Mouse (Mus musculus): ENCODE measurements around the gene Ltb4r2.
A peak's percentile ranks its signal among the peaks of the same experiment; 100 is the strongest.

Ltb4r2 gene

DNA sequence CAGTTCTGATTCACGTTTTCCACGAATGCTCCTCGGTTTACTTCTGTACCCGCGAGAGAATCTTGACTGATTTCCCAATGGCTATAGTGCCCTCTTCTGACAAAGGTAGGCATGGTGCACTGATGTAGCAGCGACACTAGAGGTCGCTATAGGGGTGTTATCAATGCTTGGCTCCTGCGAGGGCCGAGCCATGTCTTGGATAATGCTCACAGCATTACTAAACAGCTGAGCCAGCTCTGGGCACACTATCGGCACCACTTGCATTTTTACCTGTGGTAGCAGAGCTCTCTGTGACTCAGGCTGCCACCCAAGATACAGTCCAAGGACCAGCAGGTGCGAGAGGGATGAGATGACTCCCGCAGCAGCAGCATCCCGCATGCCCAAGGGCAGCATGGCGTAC is 20.1 kb downstream of the Ltb4r2 start:
- peak; percentile 85 for DNase-seq (ENCODE audit: low read depth, low spot score)

DNA sequence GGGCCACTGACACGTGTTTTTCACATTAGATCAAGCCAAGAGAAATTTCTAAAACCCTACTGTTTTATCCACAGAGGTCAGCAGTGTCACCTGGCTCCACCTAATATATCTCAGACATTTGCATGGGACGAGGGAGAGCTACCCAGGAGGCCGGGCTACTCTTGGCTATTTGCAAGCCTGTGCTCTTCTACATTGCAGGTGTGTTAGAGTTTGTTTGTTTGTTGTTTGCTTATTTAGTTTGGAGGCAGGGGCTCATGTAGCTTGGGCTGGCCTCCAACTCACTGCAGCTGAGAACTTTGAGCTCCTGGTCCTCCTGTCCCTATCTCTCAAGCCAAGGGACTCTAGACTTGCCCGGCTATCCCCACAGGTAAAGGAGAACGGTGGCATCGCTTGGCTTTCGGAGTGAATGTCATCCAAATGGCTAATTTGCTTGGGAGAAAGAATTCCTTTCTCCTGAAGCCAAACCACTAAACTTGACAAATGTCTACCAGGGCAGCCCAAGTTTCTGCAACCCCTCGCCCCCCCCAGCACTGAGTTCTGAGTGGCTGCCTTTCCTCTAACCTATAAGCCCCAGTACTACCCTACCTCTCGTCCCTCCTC is 21.2 kb downstream of the Ltb4r2 start:
- no peak for DNase-seq (ENCODE audit: low read depth, low spot score)

DNA sequence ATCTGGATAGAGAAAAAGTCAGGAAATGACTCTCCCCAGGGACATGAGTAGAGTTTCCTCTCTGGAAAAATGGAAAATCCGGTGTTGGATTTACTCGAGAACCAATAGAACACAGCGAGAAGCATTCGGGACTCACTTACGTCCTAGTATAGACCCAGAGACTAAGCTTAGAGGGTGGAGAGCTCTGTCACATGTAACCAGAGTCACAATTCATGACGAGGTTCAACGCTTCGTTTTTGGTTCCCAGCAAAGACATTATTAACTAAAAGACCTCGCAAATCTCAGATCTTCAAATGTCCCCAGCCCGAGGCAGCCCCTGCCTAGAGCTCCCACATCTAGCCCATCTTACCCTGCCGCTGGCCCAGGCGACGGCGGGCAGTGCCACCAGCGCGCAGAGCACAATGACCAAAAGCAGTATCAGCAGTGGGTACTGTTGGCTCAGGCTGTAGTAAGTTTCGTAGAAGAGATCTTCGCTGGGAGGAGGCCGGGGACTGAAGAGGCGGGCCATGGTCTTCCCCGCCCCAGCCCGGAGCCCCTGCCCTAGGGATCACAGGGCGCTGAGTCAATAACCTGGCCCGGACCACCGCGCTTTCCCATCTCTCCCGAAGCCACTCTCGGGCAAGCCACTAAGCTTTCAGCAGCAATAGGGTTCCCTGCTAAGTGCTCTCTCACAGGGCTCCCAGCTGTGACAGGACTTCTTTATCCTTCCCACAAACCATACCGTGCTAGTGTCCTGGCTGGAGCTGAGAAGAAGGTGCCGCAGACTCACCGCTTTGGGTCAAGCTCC is 22.1 kb downstream of the Ltb4r2 start:
- DNase-seq (ENCODE audit: low read depth, low spot score) = no peak

DNA sequence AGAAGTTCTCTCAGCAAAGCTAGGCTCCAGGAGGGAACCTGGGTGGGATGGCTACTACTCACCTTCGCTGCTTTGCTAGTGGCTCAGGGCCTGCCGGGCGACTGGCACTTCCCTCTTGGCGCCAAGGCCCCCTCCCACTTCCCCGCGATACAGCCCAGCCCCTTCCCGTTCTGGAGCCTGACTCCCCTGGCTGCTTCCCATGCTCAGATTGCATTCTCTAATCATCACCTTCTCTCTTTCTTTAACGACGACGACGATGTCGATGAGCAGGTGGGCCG is 22.7 kb downstream of the Ltb4r2 start, which contains the start of gene Adcy4:
TSS of gene Adcy4 (minus strand) at position 138 of the 278 bp plus-strand sequence.
- DNase-seq (ENCODE audit: low read depth, low spot score) = no peak

DNA sequence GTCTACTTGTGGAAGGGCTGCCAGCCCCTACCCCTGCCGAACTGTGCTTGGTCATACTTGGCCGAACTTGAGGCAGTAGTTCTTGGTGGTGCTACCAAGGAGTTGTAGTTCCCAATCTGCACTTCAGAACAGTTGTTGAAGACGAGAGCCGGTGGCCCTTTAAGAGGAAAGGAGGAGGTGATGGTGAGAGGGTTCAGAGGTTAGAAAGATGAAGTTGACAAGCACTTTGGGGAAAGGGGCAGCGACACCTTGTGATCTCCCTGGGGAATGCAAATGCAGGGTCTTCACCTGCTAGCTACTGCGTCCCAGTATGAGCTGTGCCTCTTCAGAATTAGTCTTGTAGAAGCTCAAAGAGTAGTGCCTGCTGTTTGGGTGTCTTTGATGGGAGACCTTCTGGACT is 24.0 kb downstream of the Ltb4r2 start:
- DNase-seq (ENCODE audit: low read depth, low spot score) = no peak

DNA sequence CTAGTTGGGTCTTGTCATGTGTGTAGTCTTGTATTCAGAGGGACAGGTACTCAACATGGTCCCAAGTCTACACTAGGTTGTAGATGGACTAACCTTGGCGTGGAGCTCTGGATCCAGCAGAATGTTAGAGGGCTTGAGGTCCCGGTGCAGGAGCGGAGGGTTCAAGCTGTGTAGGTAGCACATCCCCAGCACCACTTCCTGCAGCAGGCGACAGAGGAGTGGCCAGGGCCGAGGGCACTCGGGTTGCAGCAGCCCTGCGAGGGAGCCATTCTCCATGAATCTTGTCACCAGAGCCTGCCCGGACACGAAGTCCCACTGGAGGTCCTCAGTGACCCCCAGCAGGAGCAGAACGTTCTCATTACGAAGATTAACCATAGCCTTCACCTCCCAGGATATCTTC is 26.5 kb downstream of the Ltb4r2 start:
- DNase-seq (ENCODE audit: low read depth, low spot score) = peak; percentile 18

DNA sequence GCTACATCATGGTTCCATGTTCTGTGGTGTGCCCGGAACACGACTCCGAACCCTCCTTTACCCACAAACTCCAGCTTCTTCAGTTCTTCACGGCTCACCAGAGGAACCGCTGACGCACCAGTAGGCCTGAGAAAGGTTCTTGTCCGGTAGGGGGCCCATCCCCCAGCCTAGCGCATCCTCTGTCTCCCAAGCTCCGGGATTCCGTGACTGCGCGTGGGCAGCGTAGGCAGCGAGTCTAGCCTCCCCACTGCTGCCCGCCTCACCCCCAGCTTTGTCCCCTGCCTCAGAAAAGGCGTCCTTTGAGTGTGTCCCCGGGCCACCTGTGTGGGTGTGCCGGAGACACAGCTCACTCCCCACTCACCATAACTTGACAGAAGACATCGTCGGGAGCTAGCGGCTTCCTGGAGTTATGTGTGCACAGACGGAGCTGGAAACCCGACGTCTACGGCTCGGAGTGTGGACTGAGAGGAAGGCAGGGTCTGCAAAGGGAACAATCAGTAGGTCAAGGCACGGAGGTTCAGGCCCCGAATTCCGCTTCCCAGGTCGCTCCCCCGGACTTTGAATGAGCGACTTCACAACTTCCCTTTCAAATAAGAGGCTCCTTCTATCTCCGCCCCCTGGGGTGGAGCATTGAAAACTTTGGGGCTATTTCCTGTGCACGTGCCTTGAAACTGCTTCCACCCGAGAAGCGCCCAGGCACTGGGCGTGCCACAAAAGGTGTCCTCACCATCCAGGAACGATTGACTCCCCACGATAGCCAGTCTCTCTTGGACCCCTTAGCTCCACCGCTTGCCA is 27.2 kb downstream of the Ltb4r2 start, which contains the start of gene Ripk3:
TSS of gene Ripk3 (minus strand) at position 610 of the 795 bp plus-strand sequence.
- peak; percentile 80 for DNase-seq (ENCODE audit: low read depth, low spot score)

DNA sequence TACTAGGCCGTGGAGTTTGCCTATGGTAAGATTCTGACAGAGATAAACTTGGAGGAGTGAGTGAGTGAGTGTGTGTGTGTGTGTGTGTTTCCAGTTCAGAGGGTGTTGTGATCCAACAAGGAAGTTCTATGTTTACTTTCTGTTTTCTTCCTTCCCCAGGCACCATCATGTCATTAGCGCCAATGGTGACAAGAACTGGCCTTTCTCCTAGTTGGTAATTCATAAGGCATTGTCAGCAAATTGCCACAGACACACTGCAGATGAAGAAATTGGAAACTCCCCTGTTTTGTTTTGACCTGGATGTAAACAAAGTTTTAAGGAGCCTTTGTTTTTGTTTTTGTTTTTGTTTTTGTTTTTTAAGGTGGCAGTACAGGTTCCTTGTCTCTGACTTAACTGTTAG is 32.2 kb downstream of the Ltb4r2 start:
- no peak for DNase-seq (ENCODE audit: low read depth, low spot score)

DNA sequence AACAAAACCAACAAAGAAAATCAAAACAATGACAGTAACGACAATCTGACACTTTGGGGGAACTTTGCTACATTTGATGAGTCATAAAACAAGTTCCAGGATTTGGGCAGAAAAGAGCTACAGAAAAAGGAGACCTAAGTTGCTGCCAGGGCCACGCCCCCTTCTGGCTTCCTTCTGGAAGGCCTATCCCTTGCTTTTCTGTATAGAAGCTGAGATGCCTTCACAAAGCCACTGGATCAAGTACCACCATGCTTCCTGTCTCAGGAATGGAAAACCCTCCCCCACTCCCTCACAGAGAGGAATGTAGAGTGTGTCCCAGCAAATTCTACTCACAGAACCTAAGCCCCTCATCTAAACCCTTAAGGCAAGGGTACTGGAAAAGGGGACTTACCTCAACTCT is 32.7 kb downstream of the Ltb4r2 start:
- DNase-seq (ENCODE audit: low read depth, low spot score) = no peak

DNA sequence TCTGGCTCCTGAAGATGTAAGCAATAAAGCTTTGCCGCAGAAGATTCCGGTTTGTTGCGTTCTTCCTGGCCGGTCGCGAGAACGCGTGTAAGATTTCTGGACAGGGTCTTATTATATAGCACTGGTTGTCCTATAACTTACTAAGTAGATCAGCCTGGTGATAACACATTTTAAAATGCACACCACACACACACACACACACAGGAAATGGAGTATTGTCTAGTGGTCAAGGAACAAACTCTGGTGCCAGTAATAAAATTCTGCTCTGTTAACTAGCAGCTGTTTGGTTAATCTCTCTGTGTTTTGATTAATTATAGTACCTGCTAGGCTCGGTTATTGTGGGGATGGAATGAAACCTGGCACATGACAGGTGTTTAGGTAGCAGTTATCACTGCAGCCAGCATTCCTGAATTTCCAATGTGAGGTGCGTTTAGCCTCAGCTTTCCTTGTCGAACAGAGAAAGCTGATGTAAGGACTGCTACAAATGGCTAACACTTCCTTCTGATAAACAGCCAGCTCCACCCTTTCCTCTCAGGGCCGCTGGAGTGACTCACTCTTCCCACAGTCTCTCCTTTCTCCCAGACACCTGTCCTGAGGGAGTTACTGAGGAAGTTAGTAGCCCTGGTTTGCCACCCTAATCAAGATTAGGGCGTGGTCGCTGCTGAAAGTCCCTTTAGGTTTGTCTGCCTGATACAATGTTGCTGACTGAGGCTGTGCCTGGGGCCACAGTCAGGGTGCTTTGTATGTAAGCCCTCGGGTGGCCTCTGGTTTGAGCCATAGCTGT is 34.3 kb downstream of the Ltb4r2 start:
- DNase-seq (ENCODE audit: low read depth, low spot score) = no peak
